Comparison of ENCODE assay signal across 13 mouse cellular contexts in genomic region chr1:40081041-40081440, GRCm38 (mm10). TPM values are rescaled to one million over a fixed set of nuclear protein-coding genes. Genes with fewer than 3 reads are reported as not detected.
"Had no signal": no experiment of that assay in that cellular context is flagged by ENCODE, and none has a peak within 500 bp of the region (broad histone marks: within the 10 kb centered on the region; RNA-seq: fewer than 3 reads in every experiment).

No protein-coding gene starts in this region.

- H3K4me3 ChIP-seq: left cerebral cortex, adult 2 months; limb, embryonic 10.5 days; midbrain, embryonic 13.5 days; neural tube, embryonic 12.5 days had no signal

- H3K27ac ChIP-seq: left cerebral cortex, adult 2 months; limb, embryonic 10.5 days; liver, embryonic 14.5 days; macrophage; midbrain, embryonic 13.5 days; neural tube, embryonic 12.5 days had no signal

- H3K4me2 ChIP-seq: midbrain, embryonic 13.5 days; neural tube, embryonic 12.5 days had no signal

- H3K36me3 ChIP-seq: limb, embryonic 10.5 days; midbrain, embryonic 13.5 days; neural tube, embryonic 12.5 days had no signal

- H3K9me3 ChIP-seq: limb, embryonic 10.5 days; midbrain, embryonic 13.5 days; neural tube, embryonic 12.5 days had no signal

- H3K9ac ChIP-seq: liver, embryonic 14.5 days; midbrain, embryonic 13.5 days; neural tube, embryonic 12.5 days had no signal

- ATAC-seq: intestine, embryonic 16.5 days; midbrain, embryonic 13.5 days had no signal

- DNase-seq: kidney, adult 2 months; kidney, postnatal 25 days; lung, adult 2 months; lung, postnatal 10 days; thymus, postnatal 4 days had no signal

RNA-seq across cellular contexts. Expression of gene Il1r2, which starts 7.2 kb away (rescaled TPM):
- total RNA-seq: left cerebral cortex, adult 2 months; midbrain, postnatal 0 days had no signal
